Mouse (Mus musculus) adrenal gland, postnatal 4 days (tissue): ENCODE results near the gene Caln1. TPM values are rescaled to one million over a fixed set of nuclear protein-coding genes. Genes with fewer than 3 reads are reported as not detected.

Experiments
- DNase-seq, 2 experiments: peaks; one replicate each; pipeline ENCODE4 v3.0.0; 2021 to 2022; ENCODE audit warnings: low spot score in 2 of 2, mixed read lengths in 2 of 2
- total RNA-seq, 2 experiments: library from RNA; stranded (reverse); gene quantifications; 2 replicates each; pipeline ENCODE4 v1.2.3; 2021

The Caln1 gene
- total RNA-seq, 2 experiments from 2014 or later = 46.1 to 47.0 TPM

DNA sequence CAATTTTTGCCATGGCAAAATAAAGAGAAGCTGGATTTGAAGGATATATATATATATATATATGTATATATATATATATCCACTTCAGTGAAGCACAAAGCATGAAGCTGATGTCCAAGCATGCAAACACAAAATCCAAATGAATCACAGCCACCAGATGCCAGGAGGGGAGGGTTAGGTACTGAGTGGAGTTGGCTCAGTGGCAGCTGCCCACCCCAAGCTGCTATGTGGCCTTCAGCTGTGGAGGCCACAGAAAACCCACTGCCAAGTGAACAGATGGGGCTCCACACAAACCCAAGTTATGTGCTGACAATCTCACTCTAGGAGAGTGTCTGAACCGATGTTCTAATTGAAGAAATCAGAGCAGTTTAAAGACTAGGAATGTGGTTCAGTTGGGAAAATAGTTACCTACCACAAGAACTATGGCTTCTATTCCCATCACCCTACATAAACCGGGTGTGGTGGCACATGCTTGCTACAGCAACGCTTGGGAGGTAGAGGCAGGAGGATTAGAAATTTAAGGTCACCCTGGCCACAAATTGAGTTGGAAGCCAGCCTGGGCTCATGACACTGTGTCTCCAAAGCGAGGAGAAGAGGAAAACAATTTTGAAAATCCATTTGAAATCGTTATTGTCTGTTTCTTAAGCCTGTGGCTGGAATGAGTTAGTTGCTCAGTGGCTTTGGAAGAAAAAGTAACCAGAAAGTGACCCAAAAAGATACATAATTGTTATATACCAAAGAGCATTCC is 316.8 kb downstream of the Caln1 start:
- no peak for DNase-seq

DNA sequence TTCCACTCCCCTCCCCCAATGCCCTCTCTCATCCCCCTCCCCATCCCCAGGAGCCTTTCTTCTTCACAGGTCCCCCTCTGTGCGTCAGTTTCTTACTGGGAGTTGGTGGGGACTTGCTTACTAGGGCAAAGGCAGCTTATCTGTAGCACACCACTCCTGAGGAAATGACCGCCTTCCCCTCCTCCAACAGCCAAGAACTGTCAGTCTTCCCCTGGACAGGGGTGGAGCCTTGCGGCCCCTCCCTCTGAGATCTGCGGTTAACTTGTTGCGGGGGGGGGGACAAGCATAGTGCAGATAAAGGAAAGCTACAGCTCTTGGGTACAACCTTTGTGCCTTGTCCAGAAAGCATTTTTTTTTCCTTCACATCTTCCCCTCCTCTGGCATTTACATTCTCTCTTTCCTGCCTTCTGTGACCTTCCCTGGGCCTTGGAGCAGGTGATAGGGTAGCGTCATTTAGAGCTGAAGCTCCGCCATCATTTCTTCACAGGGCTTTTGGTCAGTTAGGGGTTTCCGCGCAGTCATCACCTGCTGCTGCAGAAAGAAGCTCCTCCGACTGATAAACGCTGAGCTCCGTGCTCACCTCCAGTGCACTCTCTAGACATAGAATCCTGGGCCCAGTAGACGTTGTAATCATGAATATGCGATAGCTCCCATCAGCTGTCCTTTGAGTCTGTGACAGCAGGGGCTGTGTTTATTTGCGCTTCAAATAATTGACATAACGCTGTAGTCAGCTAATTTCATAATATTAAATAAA is 319.3 kb downstream of the Caln1 start:
- no peak for DNase-seq

DNA sequence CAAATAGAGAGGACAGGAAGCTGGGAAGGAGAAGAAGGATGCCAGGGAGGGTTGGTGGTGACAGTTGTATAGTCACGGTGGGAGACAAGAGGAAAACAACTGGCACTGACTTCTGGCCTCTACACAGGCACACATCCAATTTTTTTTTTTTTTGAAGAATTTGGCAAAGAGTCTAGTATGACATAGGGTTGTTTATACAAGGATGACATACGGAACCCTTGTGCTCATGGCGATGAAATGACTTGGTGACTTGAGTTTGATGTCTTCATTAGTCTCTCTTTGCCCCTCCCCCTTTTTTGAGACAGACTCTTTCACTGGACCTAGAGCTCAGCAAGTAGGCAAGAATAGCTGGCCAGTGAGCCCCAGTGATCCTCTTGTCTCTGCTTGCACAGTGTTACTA is 322.1 kb downstream of the Caln1 start:
- no peak for DNase-seq

DNA sequence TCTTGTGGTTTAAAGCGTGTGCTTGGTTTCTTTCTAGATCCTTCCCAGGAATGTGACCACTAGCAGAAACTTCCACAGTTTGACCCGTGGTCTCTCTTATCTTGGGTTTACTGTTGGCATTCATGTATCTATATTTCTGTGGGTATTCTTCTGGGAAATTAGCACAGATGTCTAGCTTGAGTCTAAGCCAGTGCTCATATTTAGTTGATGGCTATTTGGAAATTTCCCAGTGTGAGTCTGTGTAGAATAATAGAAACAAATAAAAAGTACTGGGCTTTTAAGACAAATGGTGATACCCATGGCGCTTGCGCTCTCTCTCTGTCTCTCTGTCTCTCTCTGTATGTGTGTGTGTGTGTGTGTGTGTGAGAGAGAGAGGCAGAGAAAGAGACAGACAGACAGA is 330.2 kb downstream of the Caln1 start:
- no peak for DNase-seq

DNA sequence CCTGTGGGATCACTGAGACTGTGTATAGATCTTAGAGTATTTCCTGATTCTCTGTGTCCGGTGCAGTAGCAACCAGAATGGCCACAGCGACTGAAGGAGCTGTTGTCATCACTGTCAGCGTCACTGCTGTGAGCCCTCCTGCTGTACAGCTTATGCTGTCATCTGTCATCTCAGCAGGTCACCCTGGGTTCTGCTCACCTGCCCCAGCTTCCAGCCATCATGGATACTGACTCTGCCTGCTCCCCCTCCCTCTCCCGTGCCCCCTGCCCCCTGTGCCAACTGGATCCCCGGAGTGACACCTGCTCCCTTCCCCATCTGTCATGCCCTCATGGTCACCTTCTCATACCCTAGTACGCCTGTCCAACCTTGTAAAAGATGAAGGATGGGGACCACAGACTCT is 332.5 kb downstream of the Caln1 start:
- no peak for DNase-seq

DNA sequence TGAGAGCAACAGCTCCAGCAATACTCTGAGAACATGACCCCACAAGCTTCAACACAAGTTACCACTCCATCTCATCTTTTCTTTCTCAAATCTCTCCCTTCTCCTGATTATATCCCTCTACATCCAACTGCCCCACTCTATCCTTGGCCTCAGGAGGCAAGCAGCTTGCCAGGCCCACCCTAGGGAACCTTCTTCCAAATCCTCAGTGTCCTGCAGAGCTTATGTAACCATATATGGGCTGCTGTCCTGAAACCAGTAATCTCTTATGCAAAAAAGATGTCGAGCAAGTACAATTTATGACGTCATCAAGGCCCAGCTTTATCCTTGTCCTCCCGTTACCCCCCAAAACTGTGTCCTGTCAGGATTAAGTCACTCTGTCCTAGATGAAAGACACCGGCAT is 333.1 kb downstream of the Caln1 start:
- no peak for DNase-seq

DNA sequence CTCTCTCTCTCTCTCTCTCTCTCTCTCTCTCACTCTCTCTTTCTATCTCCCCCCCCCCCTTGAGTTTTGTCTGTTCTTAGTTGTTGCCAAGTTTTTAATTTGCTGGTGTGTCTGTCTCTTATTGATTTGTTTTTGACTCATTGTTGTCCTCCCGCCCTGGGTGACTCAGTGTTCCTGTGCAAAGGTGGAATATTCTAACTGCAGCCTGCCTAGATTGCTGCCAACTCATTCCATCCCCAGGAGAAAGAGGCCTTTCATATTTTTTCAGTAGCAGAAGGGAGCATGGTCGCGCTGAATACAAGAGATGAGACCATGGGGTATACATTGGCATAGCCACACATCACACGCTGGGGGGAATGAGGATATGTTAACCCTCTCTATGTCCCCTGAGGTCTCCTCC is 335.6 kb downstream of the Caln1 start:
- DNase-seq = no peak

DNA sequence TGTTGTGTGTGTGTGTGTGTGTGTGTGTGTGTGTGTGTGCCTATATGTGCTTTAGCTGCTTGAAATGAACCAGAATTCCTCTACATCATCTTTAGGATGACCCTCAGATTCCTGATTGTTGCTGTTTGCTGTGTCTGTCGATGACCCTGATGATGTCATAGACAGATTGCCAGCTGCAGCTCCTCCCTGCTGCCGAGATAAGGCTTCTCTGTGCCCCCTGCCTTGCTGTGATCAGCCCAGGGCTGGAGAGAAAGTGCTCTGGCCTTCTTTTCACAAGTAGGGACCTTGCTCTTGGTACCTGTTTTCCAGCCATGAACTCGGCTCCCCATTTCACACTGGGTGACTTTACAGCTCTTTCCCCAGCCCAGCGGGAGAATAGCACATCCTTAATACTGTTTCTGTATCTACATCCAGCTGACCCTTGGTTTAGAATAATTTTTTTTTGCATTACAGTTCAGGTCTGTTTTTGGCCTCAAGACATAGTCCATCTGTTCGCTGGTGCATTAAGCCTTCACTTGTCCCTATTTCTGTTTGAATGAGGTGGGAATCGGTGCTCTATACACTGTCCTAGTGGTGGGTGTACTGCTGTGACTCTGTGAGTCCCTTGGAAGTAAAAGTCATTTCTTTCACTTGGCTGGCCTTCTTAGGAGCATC is 337.1 kb downstream of the Caln1 start:
- DNase-seq = no peak

DNA sequence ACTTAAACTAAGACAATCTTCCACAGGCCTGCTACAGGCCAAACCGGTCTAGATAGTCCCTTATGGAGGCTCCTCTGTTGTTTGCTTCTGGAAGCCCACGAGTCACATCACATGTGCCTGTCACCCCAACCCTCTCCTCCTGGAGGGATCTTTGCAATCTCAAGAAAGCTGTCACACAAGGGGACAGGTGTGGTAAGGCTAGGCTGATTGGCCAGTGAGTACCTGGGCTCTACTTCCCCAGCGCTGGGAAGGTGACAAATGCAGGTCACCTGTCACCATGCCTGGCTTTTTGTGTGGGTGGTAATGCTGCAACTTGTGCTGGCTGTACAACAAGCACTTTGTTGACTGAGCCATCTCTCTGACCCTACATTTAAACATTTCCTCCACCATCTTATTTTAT is 338.5 kb downstream of the Caln1 start:
- DNase-seq = no peak

DNA sequence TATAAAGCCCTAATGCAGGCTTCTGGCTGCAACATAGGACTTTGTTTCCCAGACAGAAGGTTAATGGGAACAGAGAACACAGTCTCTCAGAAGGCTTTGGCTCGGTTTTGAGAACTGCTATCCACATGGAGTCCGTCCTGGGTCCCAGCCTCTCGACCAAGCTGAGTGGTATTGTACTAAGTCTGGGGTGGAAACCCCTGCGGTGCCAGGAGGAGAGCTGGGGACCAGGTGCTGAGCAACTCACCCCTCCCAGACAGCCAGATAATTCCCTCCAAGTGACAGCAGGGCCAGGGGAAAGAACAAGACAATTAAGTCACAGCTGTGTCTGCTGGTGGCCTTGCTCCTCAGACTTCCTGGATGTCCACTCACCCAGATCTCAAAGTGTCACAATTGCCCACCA is 339.4 kb downstream of the Caln1 start:
- DNase-seq = no peak

DNA sequence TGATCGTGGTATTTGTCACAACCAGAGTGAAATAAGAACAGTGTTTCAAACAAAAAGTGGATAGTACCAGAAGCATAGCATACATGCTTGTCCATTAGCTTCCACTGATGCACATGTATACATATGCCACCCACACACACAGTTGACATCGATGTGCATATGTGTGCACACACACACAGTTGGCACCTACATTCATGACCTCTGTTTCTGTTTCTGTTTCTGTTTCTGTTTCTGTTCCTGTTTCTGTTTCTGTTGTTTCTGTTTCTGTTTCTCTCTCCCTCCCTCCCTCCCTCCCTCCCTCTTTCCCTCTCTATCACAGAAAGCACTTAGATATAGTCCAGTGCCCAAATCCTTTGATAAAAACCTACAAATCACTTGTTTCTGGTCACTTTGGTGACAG is 342.4 kb downstream of the Caln1 start:
- no peak for DNase-seq

DNA sequence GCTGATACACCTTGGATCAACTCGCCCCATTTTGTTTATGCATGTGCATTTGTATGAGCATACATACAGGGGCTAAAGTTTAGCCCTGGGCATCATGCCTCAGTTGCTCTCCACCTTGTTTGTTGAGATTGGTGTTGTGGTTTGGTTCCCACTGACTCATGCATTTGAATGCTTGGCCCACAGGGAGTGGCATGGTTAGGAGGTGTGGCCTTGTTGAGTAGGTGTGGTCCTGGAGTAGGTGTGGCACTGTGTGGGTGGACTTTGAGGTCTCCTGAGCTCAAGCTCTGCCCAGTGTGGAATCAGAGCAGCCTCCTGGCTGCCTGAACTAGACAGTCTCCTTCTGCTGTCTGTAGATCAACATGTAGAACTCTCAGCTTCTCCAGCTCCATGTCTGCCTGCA is 343.0 kb downstream of the Caln1 start:
- DNase-seq = no peak

DNA sequence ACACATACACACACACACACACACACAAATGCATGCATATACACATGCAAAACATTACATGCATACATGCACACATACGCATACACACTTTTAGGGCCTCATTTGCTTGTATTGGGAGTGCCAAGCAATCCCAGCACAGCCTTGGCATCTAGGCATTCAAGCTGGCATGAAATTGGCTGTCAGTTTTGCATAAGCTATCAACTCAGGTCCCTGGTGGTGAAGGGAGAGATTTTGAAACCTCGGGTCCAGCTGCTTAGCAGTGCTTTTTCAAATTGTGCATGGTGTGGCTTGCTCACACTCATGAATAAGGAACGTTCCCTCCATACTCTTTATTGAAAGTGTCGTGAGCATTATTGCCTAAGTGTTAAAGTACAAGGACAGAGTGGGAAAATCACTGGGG is 345.9 kb downstream of the Caln1 start:
- DNase-seq = no peak

DNA sequence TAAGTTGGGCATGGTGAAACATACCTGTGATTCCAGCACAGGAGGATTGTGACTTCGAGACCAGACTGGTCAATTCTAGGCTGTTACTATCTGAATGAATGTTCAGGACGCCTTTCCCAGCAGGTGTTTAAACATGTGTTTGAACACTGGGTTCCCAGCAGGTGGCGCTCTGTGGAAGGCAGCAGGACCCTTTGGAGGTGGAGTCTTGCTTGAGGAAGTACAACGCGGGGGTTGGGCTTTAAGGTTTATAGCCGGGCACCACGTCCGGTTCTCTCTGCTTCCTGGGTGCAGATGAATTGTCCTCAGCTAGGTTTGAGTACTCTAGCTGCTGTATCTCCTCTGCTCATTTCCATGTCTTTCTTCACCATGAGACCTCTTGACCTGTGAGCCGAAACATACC is 349.1 kb downstream of the Caln1 start:
- no peak for DNase-seq

DNA sequence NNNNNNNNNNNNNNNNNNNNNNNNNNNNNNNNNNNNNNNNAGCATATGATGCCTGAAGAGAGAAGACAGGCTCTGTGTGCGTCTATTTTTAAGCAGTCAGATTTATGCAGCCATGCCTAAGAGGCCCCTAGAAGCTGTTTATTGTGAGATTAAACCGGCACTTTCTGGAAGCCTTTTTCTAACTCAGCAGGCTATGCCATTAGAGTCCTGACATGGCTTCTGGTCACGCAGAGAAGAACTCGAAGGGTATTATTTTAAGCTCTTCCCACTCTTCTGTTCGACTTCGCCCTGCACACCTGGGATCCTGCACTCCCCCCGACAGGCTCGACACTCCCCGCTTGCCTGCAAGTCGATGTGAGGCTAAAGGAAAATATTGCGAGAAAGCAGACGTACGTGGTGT is 372.9 kb downstream of the Caln1 start:
- DNase-seq = no peak

DNA sequence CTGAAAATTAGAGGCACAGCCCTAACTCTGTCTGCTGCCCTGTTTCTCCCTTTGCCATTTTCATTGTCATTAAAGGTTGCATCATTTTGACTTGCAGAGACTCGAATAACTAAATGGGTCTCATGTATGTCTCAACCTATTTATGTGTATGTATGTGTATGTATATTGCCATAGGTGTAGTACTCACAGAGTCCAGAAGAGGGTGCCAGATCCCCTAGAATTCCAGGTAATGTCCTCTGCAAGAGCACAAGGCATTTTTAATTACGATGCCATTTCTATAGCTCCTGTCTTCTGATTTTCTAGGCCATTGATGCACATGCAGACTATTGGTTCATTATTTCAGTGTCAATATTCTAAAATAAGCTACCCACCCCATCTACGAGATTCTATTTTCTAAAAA is 388.3 kb downstream of the Caln1 start:
- no peak for DNase-seq

DNA sequence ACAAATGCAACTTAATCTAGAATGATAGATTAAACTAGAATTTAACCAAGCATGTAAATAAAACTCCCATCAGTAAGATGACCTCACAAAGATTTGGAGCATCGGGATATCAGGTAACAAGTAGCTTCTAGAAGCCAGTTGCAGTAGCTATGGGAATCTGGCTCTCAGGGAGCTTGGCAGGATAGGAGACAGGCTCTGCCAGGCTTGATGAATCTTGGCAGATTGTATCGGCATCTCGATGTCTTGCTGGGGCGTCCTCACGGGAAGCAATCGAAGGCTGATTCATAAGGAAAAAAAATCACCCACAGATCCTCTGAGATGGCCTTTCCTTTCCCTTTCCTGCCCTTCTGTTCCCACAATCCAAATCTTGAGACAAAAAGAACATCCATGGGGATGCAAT is 396.5 kb downstream of the Caln1 start:
- no peak for DNase-seq

DNA sequence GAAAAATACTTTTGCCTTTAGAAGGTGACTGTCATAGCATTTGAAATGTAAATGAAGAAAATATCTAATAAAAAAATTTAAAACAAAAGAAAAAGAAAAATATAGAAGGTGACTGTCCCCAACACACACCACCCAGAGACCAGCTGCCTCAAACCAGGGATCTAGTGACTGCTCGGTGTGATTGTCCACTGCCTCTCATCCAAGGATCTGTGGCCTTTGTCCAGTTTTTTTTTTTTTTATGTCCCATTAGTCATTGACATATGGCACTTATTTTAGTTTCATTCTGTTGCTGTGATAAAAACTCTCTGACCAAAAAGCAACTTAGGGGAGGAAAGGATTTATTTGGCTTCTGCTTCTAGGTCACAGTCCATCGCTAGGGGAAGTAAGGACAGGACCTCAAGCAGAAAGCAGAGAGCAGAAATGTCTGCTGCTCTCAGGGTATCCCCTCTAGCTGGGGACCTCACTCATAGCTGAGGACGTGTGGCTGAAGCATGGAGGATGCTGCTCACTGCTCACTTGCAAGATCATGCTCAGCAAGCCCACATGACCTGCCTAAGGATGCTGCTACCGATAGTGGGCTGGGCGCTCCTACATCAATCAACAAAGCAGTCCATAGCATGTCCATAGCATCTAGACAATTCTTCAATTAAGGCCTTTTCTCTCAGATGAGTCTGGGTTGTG is 401.9 kb downstream of the Caln1 start:
- no peak for DNase-seq

DNA sequence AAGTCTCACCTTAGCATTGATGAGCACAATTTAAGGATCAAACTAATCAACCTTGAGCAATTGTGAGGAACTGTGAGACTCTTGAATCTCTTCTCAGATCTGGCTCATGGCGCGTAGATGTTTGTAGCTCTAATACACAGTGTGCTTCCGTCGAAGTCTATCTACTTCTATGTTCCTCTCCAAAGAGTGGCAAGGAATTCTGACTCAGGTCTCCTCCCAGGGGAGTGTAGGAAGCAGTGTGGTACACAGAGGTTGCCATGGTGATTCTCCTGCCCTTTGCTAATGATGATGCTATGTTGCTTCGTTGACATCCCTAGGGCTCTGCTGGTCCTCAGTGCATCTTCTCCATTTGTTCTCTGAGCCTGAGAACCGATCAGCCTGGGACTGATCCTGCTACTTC is 403.2 kb downstream of the Caln1 start:
- DNase-seq = no peak

DNA sequence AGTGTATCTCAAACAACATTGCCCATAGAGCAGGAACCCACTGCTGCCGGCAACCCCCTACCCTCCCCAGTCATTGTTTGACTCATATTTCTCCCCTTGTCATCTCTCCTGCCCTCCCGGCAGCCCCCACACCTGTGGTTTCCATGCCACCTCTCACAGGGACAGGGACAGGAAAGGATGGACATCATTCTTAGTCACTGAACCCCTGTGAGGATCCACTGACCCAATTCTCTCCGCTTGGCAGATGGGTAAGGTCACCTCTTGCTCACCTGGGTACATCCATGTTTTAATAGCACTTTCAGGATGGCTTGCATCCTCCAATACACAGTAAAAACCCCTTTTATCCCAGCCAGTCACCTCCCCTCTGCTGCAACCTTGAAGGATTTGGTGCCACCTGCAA is 405.7 kb downstream of the Caln1 start:
- no peak for DNase-seq

DNA sequence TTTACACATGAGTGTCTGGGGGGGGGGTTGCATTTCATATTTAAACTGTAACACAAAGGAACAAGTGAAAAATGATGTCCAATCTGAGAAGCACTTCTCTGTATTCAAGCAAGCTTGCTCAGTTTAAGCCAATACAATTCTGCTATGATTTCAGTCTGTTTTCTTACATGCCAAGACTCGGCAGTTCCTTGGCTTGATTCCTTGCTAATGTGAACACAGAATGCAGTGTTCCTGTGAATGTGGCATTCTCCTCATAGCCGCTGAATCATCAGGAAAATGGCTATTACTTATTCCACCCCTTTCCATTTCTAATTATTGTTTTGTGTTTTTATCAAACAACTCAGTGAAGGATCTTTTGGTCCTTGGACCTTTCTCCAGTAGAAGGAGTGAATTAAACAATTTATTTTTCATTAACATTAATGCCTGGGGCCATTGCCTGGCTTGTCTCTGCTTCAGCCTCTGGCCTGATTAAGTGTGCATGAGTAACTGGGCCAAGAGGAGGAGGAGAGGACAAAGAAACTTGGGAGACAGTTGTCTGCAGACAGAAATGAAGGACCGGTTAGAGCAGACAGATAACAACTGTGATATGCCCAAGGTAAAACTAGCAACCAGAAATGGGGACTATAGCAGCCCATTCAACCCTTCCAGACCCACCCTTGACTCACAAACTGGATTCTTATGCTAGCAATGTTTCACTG is 423.6 kb downstream of the Caln1 start:
- DNase-seq = no peak
